Mouse (Mus musculus) testis, postnatal 10 days (tissue): ENCODE results near the gene 1700019N19Rik.

ENCODE experiments used
- DNase-seq: peaks from one replicate; pipeline ENCODE4 v3.0.0; 2021; ENCODE audit warnings: low spot score

1700019N19Rik gene

DNA sequence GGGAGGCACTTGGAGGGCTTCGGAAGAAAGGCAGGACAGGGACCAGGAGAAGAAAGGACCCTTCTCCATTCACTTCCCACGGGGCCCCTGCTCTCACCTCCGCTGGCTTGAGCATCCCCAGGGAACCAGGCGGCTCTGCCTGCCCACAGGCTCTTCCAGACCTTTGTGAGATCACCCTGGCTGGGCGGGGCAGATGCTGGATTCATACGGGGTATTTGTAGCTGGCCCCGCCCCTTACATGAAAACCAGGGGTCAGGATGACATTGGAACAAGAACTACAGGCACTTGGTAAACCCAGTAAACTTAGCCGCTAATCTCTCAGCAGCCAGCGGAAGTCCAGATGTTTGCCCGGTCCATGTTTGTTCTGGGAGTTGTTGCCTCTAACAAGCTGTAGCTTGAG, at the start of gene 1700019N19Rik:
Gene 1700019N19Rik, minus strand, starts transcription at position 178 of the 400 bp plus-strand sequence.
- no peak for DNase-seq

DNA sequence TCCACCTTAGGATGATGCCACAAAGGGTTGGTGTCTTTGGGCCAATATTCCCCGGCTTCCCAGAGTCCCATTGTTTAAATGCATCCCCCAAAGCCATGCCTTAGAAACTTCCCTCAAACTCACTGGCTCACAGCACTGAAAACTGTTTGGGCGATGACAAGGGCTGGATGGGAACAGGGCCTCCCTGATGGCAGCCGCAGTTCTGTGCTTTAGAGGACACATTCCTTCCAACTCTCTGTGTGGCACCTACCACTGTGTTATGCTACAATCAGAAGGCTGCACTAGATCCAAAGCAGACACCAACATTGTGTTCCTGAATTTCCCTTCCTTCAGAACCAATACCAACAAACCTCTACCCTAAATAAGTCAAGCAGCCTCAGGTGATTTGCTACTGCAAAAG, 49.3 kb upstream of the 1700019N19Rik start:
- no peak for DNase-seq

DNA sequence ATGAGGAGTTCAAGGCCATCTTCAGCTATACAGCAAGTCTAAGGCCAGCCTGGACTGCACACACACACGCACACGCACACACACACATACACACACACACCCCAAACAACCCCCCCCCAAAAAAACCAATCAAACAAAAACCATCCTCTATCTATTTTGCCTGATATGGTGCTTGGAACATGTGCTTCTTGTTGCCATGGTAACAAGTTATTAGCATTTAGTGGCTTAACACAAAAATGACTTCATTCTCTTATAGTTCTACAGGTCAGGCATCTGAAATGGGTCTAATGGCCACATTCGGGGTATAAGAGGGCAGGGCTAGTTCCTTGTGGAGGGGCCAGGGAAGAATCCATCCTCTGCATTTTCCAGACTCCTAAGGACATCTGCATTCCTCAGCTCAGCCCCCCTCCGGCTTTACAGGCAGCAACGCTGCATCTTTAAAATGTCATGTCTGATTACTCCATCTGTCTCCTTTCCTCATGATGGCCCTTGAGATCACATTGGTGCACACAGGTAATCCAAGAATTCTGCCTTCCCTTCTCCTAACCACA, 46.5 kb upstream of the 1700019N19Rik start:
- no peak for DNase-seq

DNA sequence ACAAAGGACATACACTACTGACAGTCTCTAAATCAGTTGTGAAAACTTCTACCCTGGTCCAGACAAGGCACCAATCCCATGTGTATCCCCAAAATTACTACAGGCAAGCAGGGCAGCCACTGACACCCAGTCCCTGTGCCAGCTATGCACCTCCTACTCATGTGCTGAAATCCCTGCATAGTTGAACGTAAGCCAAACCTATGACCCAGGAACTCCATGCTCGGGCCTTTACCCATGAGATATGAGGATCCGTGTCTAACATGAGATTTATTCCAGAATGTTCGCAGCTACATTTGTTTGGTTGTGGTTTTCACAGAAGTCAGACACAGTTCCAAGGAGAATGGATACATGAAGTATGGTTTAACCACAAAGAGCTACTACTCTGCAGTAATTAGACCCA, 45.5 kb upstream of the 1700019N19Rik start:
- DNase-seq, result no peak

DNA sequence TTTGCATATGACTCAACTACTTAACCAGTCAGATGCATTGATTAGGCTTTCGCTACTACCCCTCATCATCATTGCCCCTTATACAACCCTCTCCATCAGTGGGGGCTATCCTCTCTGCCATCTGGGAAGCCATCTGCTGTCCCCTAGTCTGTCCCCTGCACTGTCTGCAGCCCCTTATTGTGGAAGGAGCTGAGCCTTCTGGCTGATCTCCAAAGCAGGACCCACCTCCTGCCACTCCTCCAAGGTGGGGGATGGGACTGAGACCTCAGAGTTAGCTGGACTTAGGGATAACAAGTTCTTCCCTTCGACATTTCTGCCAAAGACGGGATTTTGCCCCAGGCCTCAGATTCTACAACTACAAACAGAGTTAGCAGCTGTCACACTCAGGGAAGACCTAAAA, 45.1 kb upstream of the 1700019N19Rik start:
- no peak for DNase-seq

DNA sequence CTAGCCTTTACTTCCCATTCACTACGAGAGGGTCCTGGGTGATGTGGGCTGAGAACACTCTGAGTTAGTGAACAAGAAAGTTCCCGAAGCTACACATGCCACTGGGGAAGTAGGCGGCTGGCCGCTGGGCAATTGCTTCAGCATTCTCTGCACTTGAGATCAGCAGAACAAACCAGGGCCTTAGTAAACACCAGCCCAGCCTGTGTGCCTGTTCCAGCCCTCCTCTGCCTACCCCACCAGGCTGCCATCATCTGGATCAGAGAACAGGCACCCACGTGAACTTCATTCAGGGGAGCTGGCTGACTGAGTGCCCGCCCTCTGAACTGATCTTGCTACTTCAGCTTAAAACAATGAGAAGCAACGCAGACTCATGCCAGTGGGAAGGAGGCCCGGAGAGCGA, 44.4 kb upstream of the 1700019N19Rik start:
- no peak for DNase-seq

DNA sequence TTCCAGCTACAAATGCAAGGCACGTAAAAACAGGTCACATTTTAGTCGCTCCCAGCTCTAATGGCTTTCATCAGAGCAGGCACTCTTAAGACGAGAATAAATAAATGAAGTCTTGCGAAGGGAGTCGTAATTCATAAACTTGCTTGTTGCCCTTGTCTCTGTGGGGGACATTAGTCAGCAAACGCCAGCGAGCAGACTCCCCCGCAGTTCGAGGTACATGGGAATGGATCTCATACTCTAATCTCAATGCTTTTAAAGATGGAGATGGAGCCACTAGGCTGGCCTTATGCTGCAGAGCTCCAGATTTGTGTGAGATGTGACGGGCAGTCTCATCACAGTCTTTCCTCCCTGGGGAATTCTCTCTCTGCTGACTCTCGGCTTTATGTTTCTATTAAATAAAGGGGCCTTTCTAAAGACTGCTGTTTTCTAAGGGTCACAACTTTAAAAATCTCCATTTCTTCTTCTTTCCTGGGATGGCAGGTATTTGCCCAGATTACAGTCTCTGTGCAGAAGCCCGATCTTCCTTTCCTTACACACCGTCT, 39.4 kb upstream of the 1700019N19Rik start:
- no peak for DNase-seq

DNA sequence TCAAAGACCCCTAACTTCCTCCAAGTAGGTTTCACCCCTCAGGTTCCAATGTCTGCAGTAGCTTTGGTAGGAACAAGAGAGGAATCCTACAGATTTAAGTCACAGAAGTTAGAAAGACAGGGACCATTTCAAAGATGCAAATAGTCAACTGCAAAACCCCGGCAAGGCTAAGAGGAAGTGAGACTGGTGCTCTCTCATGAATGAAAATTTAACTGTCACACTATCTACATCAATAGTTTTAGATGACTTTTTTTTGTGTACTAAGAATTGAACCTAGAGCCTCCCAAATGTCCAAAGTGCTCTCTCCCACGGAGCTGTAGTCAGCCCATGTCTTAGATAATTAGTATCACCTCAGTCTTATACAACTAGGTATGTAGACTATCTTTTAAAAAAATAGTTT, 38.7 kb upstream of the 1700019N19Rik start:
- DNase-seq, result no peak

DNA sequence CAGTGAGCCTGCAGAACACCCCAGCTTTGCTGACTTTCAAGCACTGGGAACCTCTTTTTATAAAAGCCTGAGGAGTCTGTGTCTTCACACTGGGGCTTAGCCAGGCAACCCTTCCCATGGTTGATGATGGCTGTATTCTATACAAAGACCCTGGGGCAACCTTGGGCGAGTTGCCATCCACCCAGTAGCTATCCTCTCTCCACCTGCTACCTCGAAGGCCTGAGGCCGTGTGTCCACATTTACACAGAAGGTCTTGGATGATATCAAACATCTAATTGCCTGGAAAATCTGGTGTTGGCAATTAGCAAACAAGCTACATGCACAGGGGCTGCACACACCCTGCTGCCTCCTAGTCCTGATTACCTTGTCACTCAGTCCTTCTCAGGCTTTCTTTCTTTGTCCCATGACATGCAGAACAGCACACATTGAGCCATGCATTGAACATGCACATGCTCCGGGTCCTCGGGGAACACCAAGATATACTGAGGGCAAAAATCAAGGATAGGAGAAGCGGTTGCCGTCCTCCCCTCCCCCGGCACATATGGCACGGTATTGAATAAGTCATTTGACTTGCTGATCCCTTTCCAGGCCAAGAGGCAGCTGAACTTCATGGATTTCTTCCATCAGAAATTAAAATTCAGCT, 37.1 kb upstream of the 1700019N19Rik start:
- DNase-seq, result no peak

DNA sequence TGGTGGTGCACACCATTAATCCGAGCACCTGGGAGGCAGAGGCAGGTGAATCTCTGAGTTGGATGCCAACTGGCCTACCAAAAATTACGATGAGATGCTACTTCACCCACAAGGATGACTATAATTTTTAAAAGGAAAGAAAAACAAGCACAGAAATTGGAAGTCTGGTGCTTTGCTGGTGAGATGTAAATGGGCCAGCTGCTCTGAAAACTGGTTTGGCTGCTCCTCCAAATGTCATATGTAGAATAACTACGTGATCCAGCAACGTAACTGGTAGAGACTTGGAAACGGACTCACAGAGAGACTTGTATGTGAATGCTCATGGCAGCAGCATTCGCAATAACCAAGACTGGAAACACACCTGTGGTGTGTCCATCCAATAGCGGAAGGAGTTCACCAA, 35.9 kb upstream of the 1700019N19Rik start:
- DNase-seq, result no peak

DNA sequence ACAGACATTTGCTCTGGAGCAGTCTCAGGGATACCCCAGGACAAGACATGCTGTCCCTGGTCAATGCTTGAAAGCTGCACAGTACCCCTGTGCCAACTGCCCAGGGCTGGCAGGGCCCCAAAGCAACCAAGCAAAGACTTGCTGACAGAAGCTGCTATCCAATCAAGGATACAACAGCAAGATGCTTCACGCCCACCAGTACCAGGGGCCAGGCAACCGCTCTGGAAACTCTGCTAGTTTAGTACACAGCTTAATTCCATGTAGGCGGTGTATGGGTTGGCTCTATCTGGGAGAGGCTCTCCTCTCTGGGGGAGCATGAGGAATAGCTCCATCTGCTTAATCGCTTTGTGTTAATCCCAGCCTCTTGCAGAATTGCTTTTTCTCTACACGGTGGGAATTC, 35.3 kb upstream of the 1700019N19Rik start:
- no peak for DNase-seq

DNA sequence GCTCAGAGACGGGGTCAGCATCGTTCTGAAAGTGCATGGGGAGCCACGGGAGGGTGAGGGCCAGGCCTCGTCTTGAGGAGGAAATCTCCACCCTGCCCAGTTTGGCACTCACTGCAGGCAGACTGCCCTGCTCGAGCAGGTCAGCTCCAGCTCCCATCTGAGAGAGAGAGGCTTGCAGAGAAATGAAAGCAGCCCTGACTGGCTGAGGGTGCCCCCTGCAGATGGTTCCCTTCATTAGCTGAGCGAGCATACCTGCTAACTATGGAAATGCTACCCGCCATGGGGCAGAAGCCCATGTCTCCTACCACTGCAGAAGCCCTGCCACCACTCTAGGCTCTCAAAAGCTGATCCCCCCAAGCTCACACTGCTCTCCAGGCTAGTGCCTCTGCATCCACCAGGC, 33.4 kb upstream of the 1700019N19Rik start:
- DNase-seq, result no peak

DNA sequence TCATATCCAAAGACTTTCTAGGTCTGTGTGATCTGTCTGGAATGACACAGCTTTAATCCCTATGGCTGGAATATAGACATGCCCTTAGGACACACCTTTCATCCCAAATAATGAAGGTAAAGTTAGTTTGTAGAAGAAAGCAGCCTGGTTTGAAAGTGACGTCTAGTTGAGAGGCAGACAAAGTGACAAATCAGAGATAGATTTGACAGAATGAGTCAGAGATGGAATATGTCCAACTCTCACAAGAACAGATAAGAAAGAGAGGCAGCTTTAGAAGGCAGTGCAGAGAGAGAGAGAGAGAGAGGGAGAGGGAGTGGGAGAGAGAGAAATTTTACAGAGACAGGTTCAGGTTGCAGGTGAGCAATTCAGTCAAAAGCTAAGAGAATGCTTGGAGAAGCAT, 30.1 kb upstream of the 1700019N19Rik start:
- DNase-seq, result no peak

DNA sequence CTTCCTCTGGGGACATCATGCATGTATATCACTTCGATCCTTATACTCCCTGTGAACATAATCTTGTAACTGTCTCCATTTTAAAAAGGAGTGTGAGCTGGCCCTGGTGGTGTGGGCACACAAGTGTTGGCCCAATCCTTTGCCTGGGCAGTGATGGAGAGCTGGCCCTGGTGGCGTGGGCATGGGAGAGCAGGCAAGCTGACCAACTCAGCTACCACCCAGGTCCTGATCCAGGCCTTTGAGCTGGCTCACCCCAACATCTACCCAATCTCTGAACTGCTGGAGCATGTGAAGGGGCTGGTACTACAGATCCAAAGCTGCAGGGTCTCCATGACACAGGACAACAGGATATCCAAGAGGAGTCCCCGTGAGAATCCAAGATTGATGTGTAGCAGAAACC, 29.0 kb upstream of the 1700019N19Rik start:
- DNase-seq, result no peak

DNA sequence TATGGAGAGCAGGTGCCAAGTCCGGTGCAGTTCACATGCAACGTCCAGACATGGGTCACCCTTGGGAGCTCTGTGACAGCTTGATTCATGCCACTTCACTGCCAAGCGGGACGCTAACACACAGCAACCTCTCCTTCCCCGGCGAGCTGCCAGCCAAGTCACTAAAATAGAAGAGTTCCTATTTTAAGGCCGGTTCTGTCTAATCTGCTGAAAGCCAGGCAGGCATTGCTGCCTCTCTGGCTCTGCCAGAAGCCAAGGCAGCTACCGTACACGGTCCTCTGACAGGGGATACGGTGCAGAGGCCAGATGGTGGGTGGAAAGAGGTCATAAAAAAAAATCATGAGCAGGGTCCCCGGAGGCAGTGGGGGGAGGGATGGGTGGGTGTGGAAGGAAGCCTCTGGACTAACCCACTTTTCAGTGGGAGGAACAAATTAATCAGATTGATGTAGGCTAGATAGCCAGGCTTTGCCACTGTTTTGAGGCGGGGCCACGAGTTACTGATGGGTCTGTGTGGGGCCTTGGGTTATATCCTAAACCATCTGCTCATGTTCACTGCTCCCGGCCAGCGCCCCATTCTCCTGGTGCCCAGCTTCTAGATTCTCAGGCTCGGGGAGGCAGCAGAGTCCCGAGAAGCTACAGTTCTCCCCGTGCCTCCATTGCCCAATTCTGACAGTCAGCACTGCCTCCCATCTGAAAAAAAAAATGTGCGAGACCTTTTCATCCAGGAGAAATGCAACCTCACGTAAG, 28.4 kb upstream of the 1700019N19Rik start:
- no peak for DNase-seq

DNA sequence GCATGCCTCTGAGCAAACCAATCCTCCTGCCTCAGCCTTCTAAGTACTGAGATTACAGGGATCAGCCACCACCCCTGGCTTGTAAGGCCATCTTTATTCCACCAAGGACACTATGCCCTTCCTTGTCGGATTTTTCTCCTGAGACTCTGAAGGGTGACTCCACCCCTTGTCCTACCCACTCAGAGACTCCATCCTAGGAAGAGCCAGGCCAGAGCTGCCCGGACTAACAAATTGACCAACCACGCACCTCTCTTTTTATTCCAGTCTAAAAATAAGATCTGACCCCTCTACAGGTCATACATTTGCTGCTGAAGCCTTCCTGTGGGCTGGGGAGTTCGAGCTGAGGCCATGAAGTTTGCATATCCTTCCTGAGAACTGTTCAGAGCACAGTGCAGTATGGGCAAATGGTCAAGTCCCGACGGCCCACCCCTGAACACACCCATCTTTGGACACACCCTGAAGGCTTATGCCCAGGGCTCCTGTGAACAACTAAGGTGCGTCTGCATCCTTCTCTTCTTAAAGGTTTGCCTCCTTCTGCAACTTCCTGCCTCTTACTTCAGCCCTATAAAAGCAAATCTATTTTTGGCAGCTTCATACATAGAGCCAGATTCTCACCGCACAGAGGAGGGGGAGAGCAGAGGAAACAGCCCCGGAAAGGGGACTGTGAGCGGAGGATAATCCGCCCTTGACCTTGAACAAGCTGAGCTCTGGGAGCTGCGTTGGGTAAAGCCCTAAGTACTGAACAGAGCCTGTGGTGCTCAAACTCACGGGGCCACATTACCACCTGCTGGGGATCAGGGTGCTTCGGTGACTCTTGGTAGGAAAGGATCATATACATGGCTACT, 24.5 kb upstream of the 1700019N19Rik start:
- DNase-seq, result no peak

DNA sequence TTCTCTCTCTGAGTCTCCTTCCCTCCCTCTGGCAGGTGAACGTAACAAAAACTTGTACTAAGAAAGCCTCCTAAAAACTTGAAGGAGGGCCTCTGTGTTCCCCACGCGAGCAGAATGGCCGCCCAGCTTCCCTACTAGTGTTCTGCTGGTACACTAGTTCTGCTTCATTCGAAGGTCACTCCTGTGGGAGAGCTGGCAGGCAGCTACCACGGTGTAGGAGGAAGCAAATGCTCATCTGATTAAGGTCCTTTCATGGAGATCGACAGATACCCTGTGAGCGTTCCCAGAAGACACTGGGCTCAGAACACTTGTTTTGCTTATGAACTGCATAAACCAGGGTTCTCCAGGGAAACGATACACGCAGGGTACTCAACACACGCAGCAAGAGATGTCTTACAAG, 23.1 kb upstream of the 1700019N19Rik start:
- no peak for DNase-seq

DNA sequence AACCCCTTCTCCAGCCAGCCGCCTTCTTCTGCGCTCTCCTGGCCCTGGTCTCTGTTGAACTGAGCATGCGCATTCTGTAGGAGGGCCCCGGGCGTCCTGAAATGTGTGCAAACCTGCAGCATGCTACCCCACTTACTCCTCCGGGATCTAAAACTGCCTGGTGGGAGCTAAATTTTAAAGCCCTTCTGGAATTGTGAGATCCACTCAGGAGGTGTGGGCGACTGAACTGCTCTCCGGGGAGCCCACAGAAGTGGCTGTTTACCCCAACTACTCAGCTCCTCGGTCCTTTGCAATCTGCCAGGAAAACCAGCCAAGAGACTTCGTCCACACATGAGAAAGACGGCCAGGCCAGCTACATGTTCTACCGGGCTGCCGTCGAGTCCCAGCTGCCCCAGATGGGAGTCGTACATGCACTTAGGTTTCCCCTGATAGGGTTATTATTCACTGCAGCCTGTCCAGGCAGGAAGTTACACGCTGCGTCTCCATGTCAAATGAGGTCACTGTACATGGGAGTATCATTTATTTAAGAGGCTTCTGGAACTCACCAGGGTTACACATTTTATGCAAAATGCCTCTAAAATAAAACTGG, 22.3 kb upstream of the 1700019N19Rik start:
- DNase-seq, result no peak

DNA sequence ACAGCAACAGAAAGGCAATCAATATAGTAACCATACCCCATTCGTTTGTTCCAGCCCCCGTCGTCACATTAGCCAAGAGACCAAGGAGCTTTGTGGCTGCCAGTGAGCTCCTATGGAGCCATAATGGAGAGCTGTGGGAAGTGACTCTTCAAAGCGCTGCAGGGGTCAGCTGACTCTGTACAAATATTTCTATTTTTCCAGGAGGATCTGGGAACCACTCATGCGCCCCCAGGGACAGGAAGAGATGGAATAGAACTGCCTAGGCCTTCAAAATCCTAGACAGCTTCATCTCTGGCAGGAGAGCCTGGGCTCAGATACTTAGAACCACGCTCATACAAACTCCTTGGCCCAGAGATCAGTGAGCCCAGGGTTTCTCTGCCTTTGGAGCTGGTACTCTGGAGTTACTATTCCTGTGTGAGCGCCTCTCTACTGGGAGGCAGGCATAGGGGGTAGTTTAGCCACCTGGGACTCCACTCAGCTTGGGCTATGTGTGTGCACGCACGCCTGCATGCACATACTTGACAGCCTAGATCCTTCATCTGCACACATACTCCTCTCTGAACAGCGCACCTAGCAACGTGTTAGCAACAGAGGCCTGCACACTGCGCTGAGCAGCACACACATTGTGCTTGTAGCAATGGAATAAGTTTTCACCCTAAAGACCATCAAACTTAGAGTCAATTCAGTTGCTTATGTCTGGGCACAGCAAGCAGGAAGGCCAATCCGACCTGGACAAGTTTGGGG, 21.1 kb upstream of the 1700019N19Rik start:
- DNase-seq, result no peak

DNA sequence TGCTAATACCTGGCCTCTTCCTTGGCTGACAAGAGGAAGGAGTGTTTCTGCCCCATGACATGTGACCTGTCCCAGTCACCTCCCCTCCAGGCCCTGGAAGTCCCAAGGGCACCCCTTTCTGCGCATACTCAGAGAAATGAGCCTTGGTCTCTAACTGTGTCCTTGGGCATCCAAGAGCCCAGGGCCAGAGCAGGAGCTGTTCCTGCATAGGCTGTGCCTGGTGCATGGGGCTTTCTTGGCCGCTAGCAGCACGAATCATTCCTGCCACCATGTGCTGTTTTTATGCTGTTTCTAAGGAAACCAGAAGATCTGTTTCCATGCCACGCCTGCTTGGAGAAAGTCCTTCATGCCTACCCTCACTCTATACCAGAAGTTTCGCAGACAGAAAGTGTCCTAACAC, 16.3 kb upstream of the 1700019N19Rik start:
- DNase-seq, result no peak

DNA sequence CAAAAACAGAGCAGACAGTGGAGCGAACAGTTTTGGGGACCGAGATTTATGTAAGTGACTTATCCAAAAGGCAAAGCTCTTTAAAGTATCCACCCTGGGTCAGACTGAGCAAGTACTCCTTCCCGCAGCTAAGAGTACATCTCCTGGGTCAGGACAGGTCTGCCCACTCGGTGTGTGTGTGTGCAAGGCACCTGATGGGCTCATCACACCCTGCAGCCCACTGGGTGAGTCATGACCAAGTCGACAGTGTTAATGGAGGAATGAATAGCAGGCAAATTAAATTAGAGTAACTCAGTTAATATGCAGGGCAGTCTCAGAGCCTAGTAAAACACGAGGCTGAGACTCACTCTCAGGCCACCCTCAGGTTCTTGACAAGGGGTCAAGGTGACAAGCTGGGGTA, 14.6 kb upstream of the 1700019N19Rik start:
- DNase-seq, result no peak
